Mouse (Mus musculus) thymus, adult 2 months (tissue): ENCODE measurements around the gene Gm16867. TPM values are rescaled to one million over a fixed set of nuclear protein-coding genes. Genes with fewer than 3 reads are reported as not detected.
"Not testable (repeated sequence)": the region's sequence is repeated elsewhere in the genome, so short reads cannot be mapped to it uniquely, and the experiment has no call there.

Experiments used
- DNase-seq: peaks from one replicate; pipeline ENCODE4 v3.0.0; 2021
- H3K27ac ChIP-seq: fragments of 200-500 bp; 2 replicates; pipeline ENCODE4 v1.5.1; 2012; ENCODE audit warnings: low read length, control low read depth; ENCODE audit not compliant: control insufficient read depth, insufficient read depth
- H3K27me3 ChIP-seq: fragments of 200-500 bp; 2 replicates; pipeline ENCODE4 v1.6.1; 2012; ENCODE audit warnings: mild to moderate bottlenecking, low read length, moderate library complexity, mixed read lengths; ENCODE audit not compliant: control insufficient read depth, insufficient read depth
- H3K36me3 ChIP-seq: fragments of 200-500 bp; 2 replicates; pipeline ENCODE4 v1.6.1; 2012; ENCODE audit warnings: mild to moderate bottlenecking, low read length, moderate library complexity; ENCODE audit not compliant: control insufficient read depth, insufficient read depth
- H3K4me1 ChIP-seq: fragments of 200-500 bp; replicated peaks from 2 replicates; pipeline ENCODE4 v1.6.1; 2012; ENCODE audit warnings: low read length; ENCODE audit not compliant: control insufficient read depth, insufficient read depth
- H3K4me3 ChIP-seq: fragments of 200-500 bp; 2 replicates; pipeline ENCODE4 v1.5.1; 2012; ENCODE audit warnings: mild to moderate bottlenecking, low read length, control low read depth, moderate library complexity; ENCODE audit not compliant: control insufficient read depth, insufficient read depth
- WGBS: fragments of 180-500 bp; shearing (Covaris S2); methylation state at CpG from one replicate; pipeline ENCODE4 v1.1.7; 2018; 5-methylcytosine and 5-hydroxymethylcytosine counted together
- polyA plus RNA-seq: library from polyadenylated mRNA; depleted of rRNA; stranded (reverse); fragments of >200 nt; gene quantifications from 2 replicates; pipeline ENCODE4 v1.2.3, GENCODE M21; 2012

Gene Gm16867
- polyA plus RNA-seq, 1 experiment, result 21.6 TPM

GRCm38 (mm10) chr14:69467612-69468366 lies 35.4 kb downstream of the Gm16867 start:
- not testable (repeated sequence) for H3K27ac ChIP-seq, H3K4me1 ChIP-seq, H3K4me3 ChIP-seq, H3K27me3 ChIP-seq, H3K36me3 ChIP-seq, DNase-seq
- no CpG with 5 or more reads among the region's 17 CpGs for WGBS

- not testable (repeated sequence) for H3K4me3 ChIP-seq, H3K4me1 ChIP-seq, DNase-seq, H3K27me3 ChIP-seq, H3K27ac ChIP-seq, H3K36me3 ChIP-seq
- WGBS, result no CpG with 5 or more reads among the region's 4 CpGs
Observed at GRCm38 (mm10) chr14:69464465-69464864, 38.7 kb downstream of the Gm16867 start.

- not testable (repeated sequence) for H3K36me3 ChIP-seq, H3K27me3 ChIP-seq, H3K27ac ChIP-seq, H3K4me3 ChIP-seq, H3K4me1 ChIP-seq, DNase-seq
- no CpG with 5 or more reads among the region's 5 CpGs for WGBS
Observed at GRCm38 (mm10) chr14:69457691-69458090, 45.5 kb downstream of the Gm16867 start.

- no CpG with 5 or more reads among the region's 9 CpGs for WGBS
- not testable (repeated sequence) for H3K4me3 ChIP-seq, H3K27ac ChIP-seq, H3K4me1 ChIP-seq, H3K27me3 ChIP-seq, H3K36me3 ChIP-seq, DNase-seq
Observed at GRCm38 (mm10) chr14:69454640-69455039, 48.5 kb downstream of the Gm16867 start.

- WGBS, result no CpG with 5 or more reads among the region's 10 CpGs
Observed at GRCm38 (mm10) chr14:69448845-69449244, 54.3 kb downstream of the Gm16867 start.

GRCm38 (mm10) chr14:69447006-69447405 lies 56.2 kb downstream of the Gm16867 start:
- not testable (repeated sequence) for H3K4me3 ChIP-seq, DNase-seq, H3K36me3 ChIP-seq, H3K27ac ChIP-seq, H3K4me1 ChIP-seq, H3K27me3 ChIP-seq
- no CpG with 5 or more reads among the region's 1 CpGs for WGBS

More at GRCm38 (mm10) chr14:69448845-69449244, 54.3 kb downstream of the Gm16867 start:
- not testable (repeated sequence) for H3K27ac ChIP-seq, H3K4me3 ChIP-seq, H3K27me3 ChIP-seq, DNase-seq, H3K4me1 ChIP-seq, H3K36me3 ChIP-seq

- not testable (repeated sequence) for H3K27me3 ChIP-seq, H3K27ac ChIP-seq, DNase-seq, H3K4me1 ChIP-seq, H3K36me3 ChIP-seq, H3K4me3 ChIP-seq
- no CpG with 5 or more reads among the region's 7 CpGs for WGBS
Observed at GRCm38 (mm10) chr14:69443092-69443692, 60.0 kb downstream of the Gm16867 start.

- no CpG with 5 or more reads among the region's 7 CpGs for WGBS
- not testable (repeated sequence) for H3K27ac ChIP-seq
Observed at GRCm38 (mm10) chr14:69440955-69441354, 62.2 kb downstream of the Gm16867 start.

GRCm38 (mm10) chr14:69438678-69439214 lies 64.4 kb downstream of the Gm16867 start:
- WGBS, result no CpG with 5 or more reads among the region's 7 CpGs
- not testable (repeated sequence) for H3K36me3 ChIP-seq, H3K4me3 ChIP-seq, H3K4me1 ChIP-seq, DNase-seq, H3K27ac ChIP-seq, H3K27me3 ChIP-seq

More at GRCm38 (mm10) chr14:69440955-69441354, 62.2 kb downstream of the Gm16867 start:
- H3K4me3 ChIP-seq, H3K36me3 ChIP-seq, H3K4me1 ChIP-seq, H3K27me3 ChIP-seq, DNase-seq: not testable (repeated sequence)

- not testable (repeated sequence) for DNase-seq, H3K27me3 ChIP-seq, H3K4me3 ChIP-seq, H3K36me3 ChIP-seq, H3K27ac ChIP-seq, H3K4me1 ChIP-seq
- no CpG with 5 or more reads among the region's 7 CpGs for WGBS
Observed at GRCm38 (mm10) chr14:69421003-69421402, 82.2 kb downstream of the Gm16867 start.

- not testable (repeated sequence) for H3K4me1 ChIP-seq, H3K27me3 ChIP-seq, H3K27ac ChIP-seq, H3K4me3 ChIP-seq, H3K36me3 ChIP-seq, DNase-seq
- WGBS, result no CpG with 5 or more reads among the region's 7 CpGs
Observed at GRCm38 (mm10) chr14:69417545-69417944, 85.6 kb downstream of the Gm16867 start.
